In the genomic region with DNA sequence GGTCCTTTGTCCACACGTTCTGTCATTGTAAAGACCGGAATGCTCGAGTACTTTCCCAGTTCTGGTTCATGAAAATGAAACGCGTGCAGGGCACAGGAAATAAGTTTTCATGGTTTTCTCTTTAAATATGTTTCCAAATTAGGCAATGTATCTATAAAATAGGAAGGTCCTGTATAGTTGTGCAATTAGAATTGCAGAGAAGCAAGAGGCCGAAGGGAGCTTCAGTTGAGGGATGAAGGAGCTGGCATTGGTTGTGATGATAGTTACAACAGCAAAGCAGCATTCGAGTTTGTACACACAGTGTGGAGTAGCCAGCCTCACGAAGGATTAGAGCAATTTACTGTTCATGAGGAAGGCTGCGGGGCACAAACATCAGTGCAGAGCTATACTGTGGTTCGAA, we compare ENCODE assay signal across 32 mouse cellular contexts.
"Had no signal": no experiment of that assay in that cellular context is flagged by ENCODE, and none has a peak within 500 bp of the region (broad histone marks: within the 10 kb centered on the region; RNA-seq: fewer than 3 reads in every experiment).

No protein-coding gene starts in this region.

- H3K4me1 ChIP-seq: limb, embryonic 10.5 days; limb, embryonic 12.5 days; limb, embryonic 15.5 days; liver, embryonic 12.5 days; liver, embryonic 13.5 days; liver, embryonic 15.5 days; lung, embryonic 15.5 days; megakaryocyte, embryonic 14.5 days; midbrain, embryonic 10.5 days; midbrain, embryonic 13.5 days; neural tube, embryonic 12.5 days had no signal

- H3K4me2 ChIP-seq: limb, embryonic 12.5 days; limb, embryonic 13.5 days; limb, embryonic 15.5 days; liver, embryonic 11.5 days; liver, embryonic 12.5 days; liver, embryonic 13.5 days; liver, embryonic 15.5 days; lung, embryonic 14.5 days; lung, embryonic 15.5 days; midbrain, embryonic 11.5 days; midbrain, embryonic 12.5 days; midbrain, embryonic 13.5 days; neural tube, embryonic 12.5 days had no signal

- H3K27ac ChIP-seq: left cerebral cortex, adult 2 months; limb, embryonic 10.5 days; limb, embryonic 12.5 days; limb, embryonic 13.5 days; limb, embryonic 15.5 days; liver, embryonic 12.5 days; liver, embryonic 13.5 days; liver, embryonic 14.5 days; liver, embryonic 15.5 days; lung, embryonic 15.5 days; macrophage; midbrain, embryonic 10.5 days; midbrain, embryonic 12.5 days; midbrain, embryonic 13.5 days; neural tube, embryonic 12.5 days had no signal

- H3K9ac ChIP-seq: limb, embryonic 12.5 days; limb, embryonic 13.5 days; limb, embryonic 15.5 days; liver, embryonic 12.5 days; liver, embryonic 13.5 days; liver, embryonic 14.5 days; liver, embryonic 15.5 days; liver, postnatal 0 days; lung, embryonic 14.5 days; lung, embryonic 15.5 days; midbrain, embryonic 12.5 days; midbrain, embryonic 13.5 days; neural tube, embryonic 12.5 days had no signal

- H3K4me3 ChIP-seq: left cerebral cortex, adult 2 months; limb, embryonic 10.5 days; limb, embryonic 12.5 days; limb, embryonic 13.5 days; limb, embryonic 15.5 days; liver, embryonic 12.5 days; liver, embryonic 13.5 days; liver, embryonic 15.5 days; lung, embryonic 15.5 days; megakaryocyte, embryonic 14.5 days; midbrain, embryonic 10.5 days; midbrain, embryonic 12.5 days; midbrain, embryonic 13.5 days; myocyte; neural tube, embryonic 12.5 days had no signal

- DNase-seq: left cerebral cortex, postnatal 4 days; liver; liver, embryonic 13.5 days; liver, postnatal 0 days; lung, adult 18-20 months; lung, adult 2 months; lung, embryonic 14.5 days; lung, postnatal 10 days; lung, postnatal 14 days; lung, postnatal 36 days; lung, postnatal 4 days; midbrain, embryonic 14.5 days had no signal

- H3K27me3 ChIP-seq: limb, embryonic 12.5 days; limb, embryonic 13.5 days; limb, embryonic 15.5 days; liver, embryonic 12.5 days; liver, embryonic 13.5 days; liver, embryonic 15.5 days; lung, embryonic 15.5 days; megakaryocyte, embryonic 14.5 days; midbrain, embryonic 12.5 days; midbrain, embryonic 13.5 days; neural tube, embryonic 12.5 days had no signal

- H3K36me3 ChIP-seq: limb, embryonic 10.5 days; limb, embryonic 12.5 days; limb, embryonic 13.5 days; limb, embryonic 15.5 days; liver, embryonic 12.5 days; liver, embryonic 13.5 days; liver, embryonic 15.5 days; lung, embryonic 15.5 days; midbrain, embryonic 10.5 days; midbrain, embryonic 12.5 days; midbrain, embryonic 13.5 days; neural tube, embryonic 12.5 days had no signal

- H3K9me3 ChIP-seq: limb, embryonic 10.5 days; limb, embryonic 12.5 days; limb, embryonic 13.5 days; limb, embryonic 15.5 days; liver, embryonic 12.5 days; liver, embryonic 13.5 days; liver, embryonic 15.5 days; lung, embryonic 15.5 days; megakaryocyte, embryonic 14.5 days; midbrain, embryonic 10.5 days; midbrain, embryonic 12.5 days; midbrain, embryonic 13.5 days; neural tube, embryonic 12.5 days had no signal

- ATAC-seq: liver, embryonic 12.5 days; liver, postnatal 0 days; lung, postnatal 0 days; midbrain, embryonic 13.5 days; midbrain, embryonic 16.5 days had no signal
